Mouse (Mus musculus) C2C12 (cell line): ENCODE results near the gene Cspg4.
A peak's percentile ranks its signal among the peaks of the same experiment; 100 is the strongest.

Experiments
- CTCF ChIP-seq: IDR thresholded peaks from one replicate; pipeline ENCODE4 v1.5.1; 2011; ENCODE audit not compliant: control insufficient read depth, insufficient read depth, insufficient read length
- MAX ChIP-seq: IDR thresholded peaks from one replicate; pipeline ENCODE4 v1.6.1; 2011; ENCODE audit warnings: mild to moderate bottlenecking, control low read depth
- MYOD1 ChIP-seq: IDR thresholded peaks from one replicate; pipeline ENCODE4 v1.6.1; 2011; ENCODE audit warnings: low read depth; ENCODE audit not compliant: control insufficient read depth, insufficient read length

GRCm38 (mm10) chr9:56847523-56847922 is 17.3 kb upstream of the Cspg4 start:
- peak; percentile 88 for TF ChIP-seq CTCF
- no peak for TF ChIP-seq MAX
- no peak for TF ChIP-seq MYOD1
